Mouse (Mus musculus) small intestine, adult 2 months (tissue): ENCODE results near the gene Golph3. TPM values are rescaled to one million over a fixed set of nuclear protein-coding genes. Genes with fewer than 3 reads are reported as not detected.
A peak's percentile ranks its signal among the peaks of the same experiment; 100 is the strongest.

Source experiments
- H3K27ac ChIP-seq: fragments of 200-500 bp; 2 replicates; pipeline ENCODE4 v1.5.1; 2012; ENCODE audit warnings: low read depth, low read length, control low read depth, inconsistent platforms; ENCODE audit not compliant: insufficient read depth
- H3K27me3 ChIP-seq: fragments of 200-500 bp; 2 replicates; pipeline ENCODE4 v1.6.1; 2012; ENCODE audit warnings: mild to moderate bottlenecking, moderate library complexity, low read length, inconsistent platforms; ENCODE audit not compliant: control insufficient read depth, insufficient read depth
- H3K36me3 ChIP-seq: fragments of 200-500 bp; 2 replicates; pipeline ENCODE4 v1.6.1; 2012; ENCODE audit warnings: mild to moderate bottlenecking, low read length, control low read depth, inconsistent platforms; ENCODE audit not compliant: control insufficient read depth, insufficient read depth
- H3K4me1 ChIP-seq: fragments of 200-500 bp; 2 replicates; pipeline ENCODE4 v1.6.1; 2012; ENCODE audit warnings: low read length, inconsistent platforms, mixed read lengths; ENCODE audit not compliant: control insufficient read depth, insufficient read depth, insufficient read length
- H3K4me3 ChIP-seq: fragments of 200-500 bp; 2 replicates; pipeline ENCODE4 v1.5.1; 2012; ENCODE audit warnings: low read depth, mild to moderate bottlenecking, control low read depth, inconsistent platforms, low read length, moderate library complexity
- CTCF ChIP-seq: fragments of 200-500 bp; IDR thresholded peaks from 2 replicates; pipeline ENCODE4 v1.5.1; 2012; ENCODE audit warnings: low read depth, mild to moderate bottlenecking, control low read depth, inconsistent platforms, low read length, moderate library complexity, mixed read lengths; ENCODE audit not compliant: insufficient replicate concordance, insufficient read length; ENCODE audit errors: extremely low read depth
- POLR2A ChIP-seq: fragments of 200-500 bp; IDR thresholded peaks from 2 replicates; pipeline ENCODE4 v1.6.1; 2012; ENCODE audit warnings: low read depth, mild to moderate bottlenecking, control low read depth, inconsistent platforms, low read length, moderate library complexity
- WGBS: fragments of 180-500 bp; shearing (Covaris S2); methylation state at CpG from one replicate; pipeline ENCODE4 v1.1.7; 2018; 5-methylcytosine and 5-hydroxymethylcytosine counted together
- polyA plus RNA-seq: library from polyadenylated mRNA; depleted of rRNA; stranded (reverse); fragments of >200 nt; gene quantifications from 2 replicates; pipeline ENCODE4 v1.2.3, GENCODE M21; 2012

The Golph3 gene
- polyA plus RNA-seq, 1 experiment = 103 TPM

- no peaks in the 10 kb centered on the region for H3K27me3 ChIP-seq
- peaks cover 4% of the 10 kb centered on the region for H3K36me3 ChIP-seq
- WGBS = 83% methylated on average over 1 of the region's 1 CpGs
- H3K4me1 ChIP-seq = peaks cover 10% of the 10 kb centered on the region; the same call in 1 of the 2 replicates
- H3K27ac ChIP-seq = no peak overlapping the region
- no peak for TF ChIP-seq CTCF
- TF ChIP-seq POLR2A = no peak
- H3K4me3 ChIP-seq = no peak overlapping the region
Measured at GRCm38 (mm10) chr15:12324326-12324725, 3.1 kb downstream of the Golph3 start.

DNA sequence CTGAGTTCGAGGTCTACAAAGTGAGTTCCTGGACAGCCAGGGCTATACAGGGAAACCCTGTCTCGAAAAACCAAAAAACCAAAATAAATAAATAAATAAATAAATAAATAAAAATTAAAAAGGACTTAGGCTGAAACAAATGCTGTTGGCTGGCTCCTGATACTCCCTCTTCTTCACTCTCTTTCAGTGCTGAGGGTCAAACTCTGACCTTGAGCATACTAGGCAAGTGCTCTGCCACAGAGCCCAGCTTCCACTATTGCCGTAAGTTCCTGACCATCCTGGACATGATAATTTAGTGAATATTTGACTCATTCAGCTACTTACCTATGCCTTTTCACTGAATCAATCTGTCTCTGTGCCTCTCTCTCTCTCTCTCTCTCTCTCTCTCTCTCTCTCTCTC, 9.1 kb downstream of the Golph3 start:
- 59% methylated on average over 3 of the region's 3 CpGs for WGBS
- Histone ChIP-seq H3K27me3 (no peaks in the 10 kb centered on the region), H3K4me3 (no peak overlapping the region), H3K27ac (peak overlapping the region; percentile 62; the same call in 1 of the 2 replicates), H3K36me3 (peaks cover 5% of the 10 kb centered on the region), H3K4me1 (peaks cover 15% of the 10 kb centered on the region)
- TF ChIP-seq CTCF (no peak), POLR2A (no peak)

GRCm38 (mm10) chr15:12330892-12331291, 9.6 kb downstream of the Golph3 start:
- Histone ChIP-seq H3K27ac (peak overlapping the region; percentile 62; the same call in 1 of the 2 replicates), H3K4me3 (no peak overlapping the region), H3K4me1 (peaks cover 12% of the 10 kb centered on the region), H3K27me3 (no peaks in the 10 kb centered on the region), H3K36me3 (peaks cover 1% of the 10 kb centered on the region)
- TF ChIP-seq CTCF (no peak), POLR2A (no peak)

GRCm38 (mm10) chr15:12331300-12331699, 10.1 kb downstream of the Golph3 start:
- 45% methylated on average over 1 of the region's 1 CpGs for WGBS
- no peaks in the 10 kb centered on the region for H3K27me3 ChIP-seq
- H3K36me3 ChIP-seq = peaks cover 1% of the 10 kb centered on the region
- no peak overlapping the region for H3K4me3 ChIP-seq
- peaks cover 11% of the 10 kb centered on the region for H3K4me1 ChIP-seq
- no peak overlapping the region for H3K27ac ChIP-seq
- no peak for TF ChIP-seq CTCF
- no peak for TF ChIP-seq POLR2A

GRCm38 (mm10) chr15:12334381-12334780, 13.1 kb downstream of the Golph3 start:
- peaks cover 11% of the 10 kb centered on the region for H3K4me1 ChIP-seq
- H3K4me3 ChIP-seq = no peak overlapping the region
- TF ChIP-seq POLR2A (no peak), CTCF (no peak)
- WGBS = 81% methylated on average over 4 of the region's 4 CpGs
- no peak overlapping the region for H3K27ac ChIP-seq
- peaks cover 1% of the 10 kb centered on the region; the same call in 1 of the 2 replicates for H3K36me3 ChIP-seq
- H3K27me3 ChIP-seq = no peaks in the 10 kb centered on the region

GRCm38 (mm10) chr15:12337030-12337778, 16.0 kb downstream of the Golph3 start:
- WGBS = 71% methylated on average over 4 of the region's 4 CpGs

DNA sequence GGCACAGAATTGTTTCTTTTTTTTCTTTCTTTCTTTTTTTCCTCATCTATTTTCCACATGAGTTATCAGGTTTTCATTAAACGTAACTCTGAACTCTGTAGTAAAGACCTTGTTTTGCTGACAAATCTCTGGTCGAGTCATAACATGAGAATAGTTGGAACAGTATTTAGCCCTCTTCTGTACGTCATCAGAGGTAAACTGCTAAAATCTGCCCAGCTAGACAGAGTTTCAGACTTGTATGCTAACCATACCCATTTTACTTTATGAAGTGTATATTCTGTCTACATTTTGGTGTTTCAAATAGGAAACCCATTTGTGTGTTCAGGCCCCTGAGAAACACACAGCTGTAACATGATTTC, 16.5 kb downstream of the Golph3 start:
- TF ChIP-seq POLR2A = no peak
- no peak overlapping the region for H3K4me3 ChIP-seq
- peaks cover 4% of the 10 kb centered on the region; the same call in 1 of the 2 replicates for H3K4me1 ChIP-seq
- no peak overlapping the region for H3K27ac ChIP-seq
- no peaks in the 10 kb centered on the region for H3K27me3 ChIP-seq
- WGBS = 74% methylated on average over 3 of the region's 3 CpGs
- H3K36me3 ChIP-seq = peaks cover 3% of the 10 kb centered on the region

More at GRCm38 (mm10) chr15:12337030-12337778, 16.0 kb downstream of the Golph3 start:
- H3K27ac ChIP-seq = no peak overlapping the region
- peaks cover 3% of the 10 kb centered on the region; the same call in 1 of the 2 replicates for H3K36me3 ChIP-seq
- TF ChIP-seq CTCF (no peak), POLR2A (no peak)
- no peak overlapping the region for H3K4me3 ChIP-seq
- peaks cover 4% of the 10 kb centered on the region; the same call in 1 of the 2 replicates for H3K4me1 ChIP-seq
- H3K27me3 ChIP-seq = no peaks in the 10 kb centered on the region
